ENCODE assay signal across 7 mouse cellular contexts in the genomic region with DNA sequence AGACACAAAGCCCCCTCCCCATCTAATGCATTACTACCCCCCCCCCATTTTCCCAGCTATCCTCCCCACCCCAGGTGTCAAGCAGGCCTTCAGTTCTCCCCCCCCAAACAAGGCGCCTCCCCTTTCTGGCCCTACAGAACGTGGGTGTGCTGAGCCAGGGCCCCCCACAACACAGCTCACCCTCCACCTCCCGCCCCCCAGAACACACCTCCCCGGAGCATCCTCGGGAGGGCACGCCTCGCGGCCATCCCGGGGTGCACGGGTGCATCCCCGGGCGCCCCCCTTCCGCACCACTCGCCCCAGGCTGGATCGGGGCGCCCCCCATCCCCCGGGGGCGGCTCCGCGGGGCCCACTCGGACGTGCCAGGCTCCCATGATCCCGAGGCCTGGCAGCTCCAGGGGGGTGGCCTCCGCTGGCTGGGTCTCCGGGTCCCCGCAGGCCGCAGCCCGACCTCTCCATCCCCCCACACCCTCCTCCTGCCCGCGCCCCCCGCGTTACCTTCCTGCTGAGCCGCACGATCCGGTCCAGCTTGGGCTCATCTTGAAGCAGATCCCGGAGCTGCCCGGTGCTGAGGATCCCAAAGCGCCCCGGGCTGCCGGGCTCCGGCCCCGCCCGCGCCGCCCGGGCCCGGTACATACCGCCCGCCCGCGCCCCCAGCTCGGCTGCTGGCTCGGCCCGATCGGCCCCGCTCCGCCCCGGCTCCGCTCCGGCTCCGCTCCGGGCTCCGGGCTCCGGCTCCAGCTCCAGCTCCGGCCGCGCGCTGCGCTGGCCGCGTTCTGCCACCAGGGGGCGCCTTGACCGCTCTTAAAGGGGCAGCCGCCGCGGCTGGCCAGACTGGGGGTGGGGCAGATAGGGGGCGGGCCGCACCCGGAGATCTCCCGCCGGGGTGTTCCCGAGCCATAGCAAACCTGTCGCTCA. TPM values are rescaled to one million over a fixed set of nuclear protein-coding genes. Genes with fewer than 3 reads are reported as not detected.
DNase-seq lines count a peak whose midpoint lies in the region; ATAC-seq lines count a peak whose summit lies in the region.

A gene (minus strand): TSS at position 703 of the 918 bp plus-strand sequence.

- peak; percentile 92 to 97 for DNase-seq in adrenal gland, adult (ENCODE audit: inconsistent age in 2 of 2, low spot score in 1 of 2)
- peak; percentile 93 for DNase-seq in embryo, embryonic 10.5 days (ENCODE audit: low spot score)
- peak; percentile 85 for DNase-seq in gastrocnemius, postnatal 25 days
- DNase-seq in left cerebral cortex, postnatal 25 days (ENCODE audit: low spot score in 2 of 2), result peak; percentile 91 to 93
- DNase-seq in midbrain, embryonic 10.5 days (ENCODE audit: low spot score), result peak; percentile 94
- peak; percentile 99 for DNase-seq in right cerebral cortex, postnatal 4 days

- no peaks in the 10 kb centered on the region for H3K9me3 ChIP-seq in intestine, embryonic 15.5 days
- no peaks in the 10 kb centered on the region for H3K9me3 ChIP-seq in midbrain, embryonic 10.5 days (replicated peaks)

- peak within 1 kb of the TSS; percentile 94 for H3K9ac ChIP-seq in intestine, embryonic 15.5 days

- H3K27me3 ChIP-seq in intestine, embryonic 15.5 days (replicated peaks), result no peaks in the 10 kb centered on the region; the same call in 1 of the 2 replicates
- H3K27me3 ChIP-seq in midbrain, embryonic 10.5 days (ENCODE audit: low read depth, poor library complexity, severe bottlenecking), result peaks cover 13% of the 10 kb centered on the region; the same call in 1 of the 2 replicates

- peak within 1 kb of the TSS; percentile 89 for H3K4me2 ChIP-seq in intestine, embryonic 15.5 days (replicated peaks)

- intact Hi-C loops in left cerebral cortex, postnatal 25 days (cut with DNase I), result loop anchor here (2.0 to 5.0 kb wide), 3 partner anchors 69 to 109 kb away; a partner anchor contains a TSS

- no peaks in the 10 kb centered on the region for H3K36me3 ChIP-seq in intestine, embryonic 15.5 days
- H3K36me3 ChIP-seq in midbrain, embryonic 10.5 days, result peaks cover 26% of the 10 kb centered on the region

- peak within 1 kb of the TSS; percentile 63 for H3K27ac ChIP-seq in intestine, embryonic 15.5 days
- peak within 1 kb of the TSS; percentile 97 for H3K27ac ChIP-seq in midbrain, embryonic 10.5 days (replicated peaks)

- peak; percentile 89 for ATAC-seq in intestine, embryonic 15.5 days

- H3K4me3 ChIP-seq in intestine, embryonic 15.5 days (replicated peaks), result peak within 1 kb of the TSS; percentile 84
- peak within 1 kb of the TSS; percentile 98 for H3K4me3 ChIP-seq in midbrain, embryonic 10.5 days

- peaks cover 21% of the 10 kb centered on the region for H3K4me1 ChIP-seq in intestine, embryonic 15.5 days (replicated peaks)
- peaks cover 37% of the 10 kb centered on the region for H3K4me1 ChIP-seq in midbrain, embryonic 10.5 days

- WGBS in intestine, embryonic 15.5 days, result under 1% methylated on average over 70 of the region's 83 CpGs
- WGBS in midbrain, embryonic 10.5 days, result under 1% methylated on average over 69 of the region's 83 CpGs

RNA-seq across cellular contexts. Expression of the gene that starts here (rescaled TPM):
- under 1 TPM in 1 of 2 experiments, not detected in 1; 0.41 TPM for total RNA-seq in gastrocnemius, postnatal 25 days (2021)
- 5.4 and 6.0 TPM in 2 replicates for polyA plus RNA-seq in intestine, embryonic 15.5 days (2015; fragmentation: Nextera tagmentation; extraction: Ambion mirVana)
- 10 to 100 TPM; 25.3 to 28.7 TPM for total RNA-seq in left cerebral cortex, postnatal 25 days (2021)
- 7.2 and 11.2 TPM in 2 replicates for polyA plus RNA-seq in midbrain, embryonic 10.5 days (2016; fragmentation: Nextera tagmentation; extraction: Ambion mirVana)

Comparison
In these comparisons a context has a peak if more than half of its experiments do, and no peak if none do; other contexts are left out.
1. Peak in every context shown above with its lines: DNase-seq, ATAC-seq, H3K4me3 ChIP-seq and H3K27ac ChIP-seq.
2. RNA of the gene that starts here (total RNA-seq): 25.3 to 28.7 TPM in left cerebral cortex, postnatal 25 days; 0.41 TPM in gastrocnemius, postnatal 25 days; every median in the first group is over 10 times any median in the second.
3. Peak in DNase-seq in gastrocnemius, postnatal 25 days; RNA of the gene not detected or under 1 TPM.